Mouse (Mus musculus) left cerebral cortex, postnatal 25 days (tissue): ENCODE measurements at regions not wholly inside any gene's neighbourhood (a gene's known extent, or its start where the extent isn't known, plus 50 kb on each side); places are given as distances from the start of the nearest gene placed in this dataset.
A peak's percentile ranks its signal among the peaks of the same experiment; 100 is the strongest.

Experiments
- DNase-seq, 2 experiments: peaks; one replicate each; pipeline ENCODE4 v3.0.0; 2022; ENCODE audit warnings: low spot score in 2 of 2, mixed read lengths in 1 of 2
- intact Hi-C: fragments of 180-260 bp; cut with DNase I; formaldehyde crosslinking; loops from one replicate; pipeline ENCODE4 v1.15.1; 2025

DNA sequence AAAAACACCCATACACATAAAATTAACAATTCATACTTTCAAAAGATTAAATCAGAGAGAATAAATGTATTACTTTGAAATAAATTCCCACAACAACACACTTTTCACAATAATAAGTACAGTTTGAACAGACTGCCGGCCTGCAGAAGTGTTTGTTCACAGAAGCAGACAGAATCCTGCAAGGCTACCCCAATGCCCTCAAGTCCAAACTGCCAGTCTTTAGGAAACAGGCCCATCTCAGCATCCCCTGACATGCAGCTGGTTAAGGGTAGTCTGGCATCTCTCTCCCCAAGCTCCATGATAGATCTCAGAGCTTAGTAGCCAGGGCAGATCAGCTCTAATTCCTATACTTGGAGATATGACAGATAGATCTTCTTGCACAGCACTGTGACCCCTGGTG is 178.5 kb upstream of the Rreb1 start:
- no peak for DNase-seq
- intact Hi-C loops: no loop called here

DNA sequence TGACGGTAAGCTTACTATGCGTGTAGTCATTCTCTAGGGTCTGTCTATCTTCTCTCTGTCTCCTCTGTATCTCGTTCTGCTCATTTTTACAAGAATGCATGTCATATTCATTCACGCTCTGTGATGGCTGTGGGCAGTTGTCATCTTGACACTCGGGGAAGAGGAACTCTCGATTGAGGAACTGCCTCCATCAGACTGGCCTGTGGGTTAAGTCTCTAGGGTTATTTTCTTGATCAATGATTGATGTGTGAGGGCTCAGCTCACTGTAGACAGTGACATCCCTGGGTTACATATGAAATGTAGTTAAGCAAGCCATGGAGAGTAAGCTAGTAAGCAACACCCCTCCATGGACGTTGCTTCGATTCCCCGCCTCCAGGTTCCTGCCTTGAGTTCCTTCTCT is 178.0 kb upstream of the Rreb1 start:
- DNase-seq: no peak
- intact Hi-C loops: no loop called here

DNA sequence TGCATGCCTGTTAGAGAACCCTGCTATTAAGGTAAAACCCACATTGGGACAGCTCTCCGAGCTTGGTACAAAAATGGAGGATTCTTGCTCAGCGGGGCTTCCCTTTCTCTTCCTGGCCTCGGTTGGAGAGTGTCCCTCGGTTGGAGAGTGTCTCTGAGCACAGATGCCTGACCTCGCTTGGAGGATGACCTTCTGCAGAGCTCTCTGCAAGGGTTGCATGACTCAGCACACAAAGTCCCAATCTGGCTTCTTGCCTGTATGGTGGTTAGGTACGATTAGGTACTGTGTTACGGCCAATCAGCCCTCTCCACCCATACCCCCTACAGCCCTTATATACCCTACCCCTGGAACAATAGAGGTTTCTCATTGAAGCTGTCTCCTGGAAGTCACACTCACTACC is 177.1 kb upstream of the Rreb1 start:
- intact Hi-C loops: no loop called here
- no peak for DNase-seq

DNA sequence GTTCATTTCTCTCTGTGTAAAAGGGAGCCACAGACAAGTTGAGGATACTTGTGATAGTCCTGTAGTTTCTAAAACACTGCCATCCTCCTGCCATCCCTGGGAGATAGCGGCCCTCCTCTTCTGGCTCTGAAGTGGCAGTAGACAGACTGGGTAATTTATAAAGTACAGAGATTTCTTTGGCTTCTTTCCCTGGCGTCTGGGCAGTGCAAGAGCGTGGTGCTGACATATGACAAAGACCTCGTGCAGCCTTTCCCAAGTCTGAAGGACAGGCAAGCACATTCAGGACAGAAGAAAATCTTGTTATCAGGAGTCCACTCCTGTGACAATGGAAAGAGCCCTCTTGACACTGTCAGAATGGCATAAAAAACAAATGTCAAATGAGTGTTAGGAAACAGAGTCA is 175.9 kb upstream of the Rreb1 start:
- no peak for DNase-seq
- intact Hi-C loops: no loop called here

DNA sequence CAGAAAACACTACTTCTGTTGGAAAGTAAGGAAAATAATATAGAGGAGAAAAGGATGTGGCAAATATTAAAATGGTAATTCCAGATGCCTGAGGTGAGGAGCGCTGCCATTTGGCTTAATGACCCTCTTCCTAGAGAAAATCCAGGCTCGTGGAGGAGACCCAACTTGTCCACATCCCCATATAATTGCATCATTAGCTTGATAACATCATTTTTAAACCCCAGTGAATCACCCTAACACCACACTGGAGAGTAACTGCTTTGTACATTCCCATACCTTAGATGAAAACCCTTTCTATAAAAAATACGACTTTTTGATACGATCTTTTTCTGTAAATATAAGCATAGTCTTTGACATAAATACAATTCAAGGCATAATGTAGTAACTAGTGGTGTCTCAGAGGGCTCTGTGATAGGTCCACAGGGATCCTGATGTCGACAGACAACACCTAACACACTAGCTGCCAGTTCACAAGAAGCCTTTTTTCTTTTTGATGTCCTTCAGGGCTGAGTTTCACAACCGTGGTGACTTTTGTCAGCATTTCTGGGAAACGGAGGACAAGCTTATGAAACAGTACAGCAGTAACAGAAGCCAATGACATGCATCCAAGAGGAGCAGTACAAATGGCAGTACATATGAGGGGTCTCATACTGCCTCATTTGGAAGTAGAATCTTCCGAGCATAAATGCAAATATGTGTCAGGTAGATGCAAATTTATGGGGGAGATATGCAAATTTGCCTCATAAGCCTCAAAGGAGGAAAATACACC is 174.8 kb upstream of the Rreb1 start:
- intact Hi-C loops: no loop called here
- DNase-seq: no peak

DNA sequence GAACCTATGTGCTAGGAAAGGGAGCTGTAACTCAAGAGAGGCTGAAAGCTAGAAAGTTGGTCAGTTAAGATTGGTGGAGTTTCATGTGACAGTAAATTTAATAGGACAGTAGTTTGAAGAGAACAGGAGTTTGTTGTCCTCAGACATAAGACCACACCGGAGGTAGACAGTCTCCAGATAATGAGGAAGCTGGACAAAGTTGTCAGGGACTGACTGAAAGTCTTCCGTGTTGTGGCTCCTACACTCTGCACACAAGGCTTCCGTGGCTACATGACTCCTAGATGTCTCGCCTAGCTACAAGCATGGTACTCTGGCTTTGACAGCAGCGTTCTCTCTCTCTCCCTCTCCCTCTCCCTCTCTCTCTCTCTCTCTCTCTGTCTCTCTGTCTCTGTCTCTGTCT is 171.9 kb upstream of the Rreb1 start:
- DNase-seq: no peak
- intact Hi-C loops: no loop called here

DNA sequence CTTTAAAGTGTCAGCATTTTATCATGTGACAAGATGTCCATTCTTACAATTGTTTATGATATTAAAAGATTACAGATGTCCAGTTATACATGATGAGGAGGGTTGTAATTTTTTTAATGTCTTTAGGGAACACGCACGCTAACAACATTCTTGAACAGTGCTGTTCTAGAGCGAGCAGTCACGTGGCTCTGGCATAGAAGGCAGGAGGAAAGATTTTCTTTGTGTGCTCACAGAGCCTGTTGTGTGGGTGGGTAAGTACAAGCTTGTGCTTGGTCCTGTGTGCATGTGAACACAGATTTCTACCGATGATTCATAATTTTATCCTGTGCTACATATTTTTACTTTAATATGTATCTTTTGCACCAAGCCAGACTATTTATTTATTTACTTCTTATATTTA is 169.1 kb upstream of the Rreb1 start:
- DNase-seq: peak; percentile 4 to 52

DNA sequence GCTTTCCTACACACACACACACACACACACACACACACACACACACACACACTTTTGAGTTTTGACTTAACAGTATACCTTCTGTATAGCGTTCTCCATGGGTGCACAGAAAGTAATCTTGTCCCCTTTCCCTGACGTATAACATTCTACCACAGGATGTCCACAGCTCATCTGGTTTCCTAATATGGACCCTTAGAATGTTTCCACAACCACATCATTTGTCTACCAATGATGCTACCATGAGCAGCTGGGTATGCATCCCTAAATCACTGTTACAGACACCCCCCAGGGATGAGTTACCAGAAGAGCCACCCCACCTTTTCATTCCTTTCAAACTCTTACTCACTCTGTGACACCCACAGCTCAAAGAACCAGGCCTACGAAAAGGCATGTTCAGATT is 166.8 kb upstream of the Rreb1 start:
- no peak for DNase-seq
- intact Hi-C loops: no loop called here

More for the DNA sequence above, 169.1 kb upstream of the Rreb1 start:
- intact Hi-C loops: no loop called here

DNA sequence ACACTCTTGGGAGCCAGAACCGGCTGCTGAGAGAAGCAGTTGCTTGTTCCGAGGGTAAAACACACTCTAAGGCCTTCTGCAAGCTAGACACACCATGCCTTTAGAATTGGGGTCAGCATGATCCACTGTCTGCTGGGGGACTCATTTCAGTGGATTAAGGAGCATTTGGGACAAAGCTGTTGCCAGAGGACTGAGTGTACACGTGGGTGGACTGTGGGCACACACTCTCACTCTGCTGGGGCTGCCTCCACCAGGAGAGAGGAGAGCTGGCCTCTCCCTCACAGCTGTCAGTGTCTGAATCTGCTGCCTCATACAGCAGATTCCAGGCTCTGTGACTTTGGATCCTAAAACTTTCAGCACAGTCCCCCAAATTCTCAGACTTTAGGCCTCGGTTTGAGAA is 161.2 kb upstream of the Rreb1 start:
- intact Hi-C loops: no loop called here
- DNase-seq: peak; percentile 16 to 55

DNA sequence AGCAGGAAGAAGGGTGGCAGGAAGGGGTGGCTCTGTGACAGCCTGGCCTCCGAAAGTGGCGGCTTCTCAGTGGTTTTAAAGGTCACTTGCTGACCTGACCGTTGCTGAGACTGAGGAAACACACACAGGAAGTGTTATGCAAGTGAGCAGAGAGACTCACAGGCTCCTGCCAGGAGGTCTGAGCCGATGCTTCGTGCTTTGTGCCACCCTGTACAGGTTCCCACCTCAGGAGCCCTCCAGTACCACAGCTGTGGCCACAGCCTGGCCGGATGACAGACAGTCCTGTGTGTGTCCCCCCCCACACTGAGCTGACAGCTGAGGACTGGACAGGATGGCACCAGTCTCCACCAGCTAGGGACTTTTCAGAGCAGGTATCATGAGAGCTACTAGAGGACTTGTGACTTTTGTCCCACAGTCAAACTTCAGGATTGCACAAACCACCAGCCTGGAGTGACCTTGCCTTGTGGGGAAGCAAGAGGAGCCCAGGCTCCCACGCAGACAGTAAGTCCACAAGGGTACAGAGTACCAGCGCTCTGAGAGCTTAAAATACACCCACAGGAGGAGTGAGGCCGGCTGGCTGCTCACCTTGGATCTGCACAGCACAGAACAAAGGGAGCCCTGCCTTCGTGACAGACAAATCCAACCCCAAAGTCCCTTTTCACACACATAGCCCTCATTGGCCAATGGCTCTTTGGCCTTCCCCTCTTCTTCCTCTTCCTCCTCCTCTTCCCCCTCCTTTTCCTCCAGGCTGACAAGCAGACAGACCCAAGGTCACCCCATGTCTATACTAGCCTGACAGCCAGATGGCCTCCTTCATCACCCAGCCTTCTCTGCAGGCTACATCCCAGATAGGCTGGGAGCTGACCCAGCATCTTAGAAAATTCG is 158.1 kb upstream of the Rreb1 start:
- intact Hi-C loops: no loop called here

DNA sequence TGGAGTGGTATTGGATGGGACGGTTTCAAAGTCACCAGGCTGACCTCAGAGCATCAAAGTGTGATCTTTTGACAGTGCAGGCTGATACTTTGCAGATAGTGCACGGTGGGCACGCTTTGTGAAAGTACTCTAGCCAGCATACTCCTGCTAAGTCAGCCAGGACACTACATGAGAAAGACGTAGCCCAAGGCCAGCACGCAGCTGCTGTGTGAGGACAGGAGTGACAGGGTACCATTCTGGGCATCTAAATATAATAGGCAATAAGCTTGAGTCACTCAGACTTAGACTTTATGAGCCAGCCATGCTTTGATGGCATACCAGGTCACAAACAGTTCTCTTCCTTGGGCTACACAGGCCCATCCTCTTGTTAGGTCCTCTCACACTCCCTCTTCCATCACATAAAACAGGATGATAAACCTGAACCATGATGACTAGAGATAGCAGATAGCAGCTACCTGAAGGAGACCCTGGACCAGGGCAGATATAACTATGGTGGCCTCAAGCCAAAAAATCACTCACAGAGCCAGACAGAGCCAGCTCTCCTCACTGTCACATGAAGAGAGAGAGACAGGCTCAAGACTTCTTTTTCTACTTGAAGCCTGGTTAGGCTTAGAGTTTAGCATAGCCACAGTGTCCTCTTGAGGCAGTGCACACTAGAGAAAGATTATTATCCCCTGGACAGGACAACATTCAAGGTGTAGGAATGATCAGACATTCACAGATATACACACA is 156.7 kb upstream of the Rreb1 start:
- intact Hi-C loops: no loop called here
- no peak for DNase-seq

More for the DNA sequence above, 158.1 kb upstream of the Rreb1 start:
- peak; percentile 4 to 44 for DNase-seq

DNA sequence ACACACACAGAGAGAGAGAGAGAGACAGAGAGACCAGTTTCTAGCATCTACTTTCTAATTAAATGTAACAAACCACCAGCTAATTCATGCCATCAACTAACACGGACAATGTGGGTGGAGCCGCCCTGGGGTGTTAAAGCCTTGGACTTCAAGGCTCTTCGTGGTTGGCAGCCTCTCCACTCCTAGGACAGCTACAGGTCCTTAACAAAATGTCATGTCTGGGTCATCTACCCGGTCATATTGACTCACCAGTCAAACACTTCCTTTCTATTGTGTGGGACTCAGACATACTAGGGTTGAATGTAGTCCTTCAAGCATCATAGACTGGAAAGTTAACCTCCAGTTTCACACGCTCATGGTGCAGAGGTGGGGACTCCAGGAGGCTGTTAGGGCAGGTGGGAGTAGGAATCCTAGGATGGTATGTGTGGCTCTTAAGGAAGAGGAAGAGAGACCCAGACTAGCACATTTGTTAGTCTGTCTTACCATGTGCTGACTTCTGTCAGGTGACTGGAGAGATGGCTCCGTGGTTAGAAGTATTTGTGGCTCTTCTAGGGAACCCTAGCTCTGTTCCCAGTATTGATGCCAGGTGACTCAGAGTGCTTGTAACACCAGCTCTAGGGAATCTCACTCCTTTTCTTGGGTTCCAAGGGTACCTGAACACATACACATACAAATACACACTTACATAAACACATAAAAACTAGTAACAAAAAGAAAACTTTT is 155.7 kb upstream of the Rreb1 start:
- intact Hi-C loops: no loop called here
- no peak for DNase-seq

DNA sequence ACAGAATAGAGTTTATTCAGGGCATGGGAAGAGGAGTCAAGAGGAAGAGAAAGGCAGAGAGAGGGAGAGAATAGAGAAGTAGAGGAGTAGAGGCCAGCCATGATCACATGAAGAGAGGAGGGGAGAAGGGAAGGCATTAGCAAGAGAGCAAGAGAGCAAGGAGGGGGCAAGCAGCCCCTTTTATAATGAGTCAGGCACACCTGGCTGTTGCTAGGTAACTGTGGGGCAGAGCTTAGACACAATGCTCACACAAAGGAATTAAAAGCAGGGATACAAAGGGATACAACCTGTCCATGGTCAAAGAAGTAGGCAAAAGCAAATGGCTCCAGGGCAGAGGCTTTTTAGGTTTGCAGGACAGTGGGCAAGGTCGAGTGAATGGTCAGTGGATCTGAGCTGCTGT is 153.5 kb upstream of the Rreb1 start:
- no peak for DNase-seq
- intact Hi-C loops: no loop called here

DNA sequence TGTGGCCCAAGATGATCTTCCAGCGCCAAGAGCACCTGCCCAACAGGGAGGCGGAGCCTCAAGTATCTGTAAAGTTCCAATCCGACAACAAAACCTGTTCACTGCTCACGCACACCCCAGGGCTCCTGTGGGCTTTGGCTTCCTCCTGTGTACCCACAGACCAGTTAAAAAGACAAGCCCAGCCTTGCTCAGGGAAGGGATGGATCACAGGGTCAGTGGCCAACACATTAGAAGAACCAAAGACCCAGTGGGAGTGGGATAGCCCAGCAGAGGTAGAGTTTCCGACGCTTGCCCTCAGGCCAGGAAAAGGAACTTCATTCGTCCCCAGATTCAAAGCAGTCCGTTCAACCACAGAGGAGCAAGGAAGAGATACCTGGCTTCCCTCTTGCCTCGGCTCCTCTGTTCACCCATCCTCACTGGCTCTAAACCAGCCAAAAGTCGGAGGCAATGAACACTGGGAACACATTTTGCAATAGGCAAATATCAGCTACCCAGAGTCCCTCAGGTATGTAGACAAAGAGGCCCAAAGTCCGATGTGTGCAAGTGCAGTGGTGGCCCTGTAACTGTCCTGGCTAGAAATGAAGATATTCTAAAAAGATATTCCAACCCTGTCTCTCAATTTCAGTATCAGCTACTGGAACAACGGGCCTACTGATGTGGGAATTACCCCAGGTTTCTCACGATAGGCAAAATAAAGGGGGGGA is 152.5 kb upstream of the Rreb1 start:
- DNase-seq: no peak
- intact Hi-C loops: no loop called here

DNA sequence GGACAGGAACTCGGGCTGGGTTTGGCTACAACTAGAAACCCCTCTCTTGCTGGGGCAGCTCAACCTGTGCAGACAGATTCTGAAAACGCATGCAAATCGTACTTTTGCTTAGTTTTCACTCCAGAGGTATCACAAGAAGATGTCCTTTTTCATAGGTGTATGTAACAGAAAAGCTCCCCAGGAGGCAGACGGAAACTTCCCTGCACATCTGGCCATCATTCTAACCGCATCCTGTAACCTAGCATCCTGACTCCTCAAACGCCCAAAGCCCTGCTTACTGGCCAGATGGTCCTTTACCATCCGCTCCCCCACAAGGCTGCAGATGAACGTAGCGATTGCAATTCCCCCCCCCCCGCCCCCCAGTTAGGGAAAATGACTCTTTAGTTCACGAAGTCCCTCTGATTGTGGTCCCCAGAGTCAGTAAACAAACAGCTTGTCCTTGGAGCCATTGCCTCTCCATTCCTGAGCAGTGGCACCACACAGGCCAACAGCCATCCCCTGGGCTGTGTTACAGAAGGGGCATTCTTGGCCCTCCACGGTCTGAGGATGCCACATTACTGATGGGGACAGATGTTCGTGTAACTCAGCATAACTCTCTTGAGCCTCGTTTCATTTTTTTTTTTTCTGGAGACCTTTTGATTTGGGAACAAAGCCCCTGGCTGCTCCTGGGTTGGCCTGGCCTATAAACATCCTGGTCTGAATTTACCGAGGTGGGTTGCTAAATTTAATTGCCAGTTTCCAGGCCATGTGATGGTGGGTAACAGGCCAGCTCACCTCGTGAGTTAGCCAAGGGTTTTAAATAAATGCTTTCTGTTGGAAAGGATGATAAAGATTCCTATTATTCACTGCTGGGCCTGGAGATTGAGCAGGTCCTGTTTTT is 149.6 kb upstream of the Rreb1 start:
- intact Hi-C loops: no loop called here
- DNase-seq: no peak

DNA sequence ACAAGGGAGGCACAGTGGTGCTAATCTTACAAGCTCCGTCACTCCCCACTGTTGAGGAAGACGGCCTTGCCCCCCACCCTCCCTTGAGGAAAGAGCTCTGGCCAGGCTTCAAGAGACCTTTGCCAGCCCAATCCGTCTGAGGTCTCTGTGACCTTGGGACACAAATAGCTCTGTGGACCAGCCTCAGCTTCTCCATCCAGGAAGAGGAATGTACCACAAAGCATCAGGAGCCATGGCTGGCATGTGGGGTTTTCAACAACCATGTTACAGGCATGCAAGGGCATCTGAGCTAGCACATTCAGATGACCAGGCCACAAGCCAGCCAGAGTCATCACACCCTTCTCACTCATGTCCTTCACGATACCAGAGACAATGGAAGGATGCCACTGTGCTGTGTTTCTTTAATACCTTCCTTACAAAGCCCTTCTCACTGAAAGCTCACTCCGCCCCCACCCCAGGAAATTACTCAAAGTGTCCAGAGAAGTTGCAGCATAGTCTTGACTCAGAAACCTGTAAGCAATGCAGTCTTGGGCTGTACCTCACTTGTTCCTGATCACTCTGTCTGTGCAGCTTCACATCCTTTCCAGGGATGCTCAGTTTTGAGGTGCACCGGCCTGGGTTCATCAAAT is 148.8 kb upstream of the Rreb1 start:
- DNase-seq: no peak
- intact Hi-C loops: no loop called here

DNA sequence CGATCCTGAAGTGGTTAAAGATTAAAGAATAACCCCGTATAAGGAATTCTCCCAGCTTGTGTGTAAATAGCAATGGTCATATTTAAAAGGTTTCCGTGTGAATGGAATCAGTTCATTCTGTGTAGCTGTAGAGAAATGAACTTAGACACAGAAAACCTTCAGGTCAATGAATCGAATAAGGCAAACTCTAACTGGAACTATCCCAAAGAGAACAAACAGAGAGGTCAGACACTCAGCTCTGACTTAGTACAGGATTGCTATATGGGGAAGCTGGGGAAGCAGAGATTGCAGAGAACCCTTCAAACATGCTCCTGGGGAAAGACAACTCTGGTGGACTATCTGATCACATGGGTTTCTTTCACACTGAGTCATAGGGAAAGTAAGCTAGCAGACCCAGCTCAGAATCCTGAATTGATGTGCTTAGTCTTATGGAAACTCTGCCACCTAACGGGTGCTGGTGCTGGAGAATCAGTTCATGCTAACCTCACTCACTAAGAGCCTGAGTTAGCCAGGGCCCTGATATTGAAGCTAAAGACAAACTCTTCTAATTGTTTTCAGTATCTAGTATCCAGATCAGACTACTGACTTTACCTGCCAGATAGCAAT is 145.3 kb upstream of the Rreb1 start:
- no peak for DNase-seq
- intact Hi-C loops: no loop called here
